Mouse (Mus musculus) megakaryocyte, embryonic 14.5 days (primary cell): ENCODE measurements at regions not wholly inside any gene's neighbourhood (a gene's known extent, or its start where the extent isn't known, plus 50 kb on each side); places are given as distances from the start of the nearest gene placed in this dataset.

Experiments used
- H3K27me3 ChIP-seq: replicated peaks from 2 replicates; pipeline ENCODE3; 2012; ENCODE audit warnings: inconsistent platforms
- H3K36me3 ChIP-seq: replicated peaks from 2 replicates; pipeline ENCODE3; 2012; ENCODE audit warnings: low read length, inconsistent platforms, mixed read lengths
- H3K4me1 ChIP-seq: 2 replicates; pipeline ENCODE4 v1.6.1; 2012; ENCODE audit warnings: inconsistent platforms
- H3K4me3 ChIP-seq: replicated peaks from 2 replicates; pipeline ENCODE3; 2012; ENCODE audit warnings: moderate library complexity, mild to moderate bottlenecking, inconsistent platforms
- H3K9me3 ChIP-seq: 2 replicates; pipeline ENCODE4 v1.6.1; 2012; ENCODE audit warnings: inconsistent platforms
- FLI1 ChIP-seq: IDR thresholded peaks from 2 replicates; pipeline ENCODE4 v1.6.1; 2012; ENCODE audit warnings: low read length, inconsistent platforms, mixed read lengths
- GATA1 ChIP-seq: IDR thresholded peaks from 3 replicates; pipeline ENCODE4 v1.6.1; 2012; ENCODE audit warnings: mixed read lengths, low read length, inconsistent platforms, borderline replicate concordance

- H3K4me3 ChIP-seq = no peak overlapping the region
- no peaks in the 10 kb centered on the region for H3K36me3 ChIP-seq
- no peaks in the 10 kb centered on the region for H3K27me3 ChIP-seq
- 0 out of 2 replicates have a peak, but pooled peaks cover 1% of the 10 kb centered on the region for H3K9me3 ChIP-seq
- H3K4me1 ChIP-seq = no peaks in the 10 kb centered on the region
- no peak for TF ChIP-seq GATA1
- no peak for TF ChIP-seq FLI1
These were observed 128.8 kb upstream of the Tfap2d start for GRCm38 (mm10) chr1:18973826-18974620.

- H3K4me3 ChIP-seq = no peak overlapping the region
- H3K9me3 ChIP-seq = no peaks in the 10 kb centered on the region
- no peaks in the 10 kb centered on the region for H3K36me3 ChIP-seq
- no peaks in the 10 kb centered on the region for H3K4me1 ChIP-seq
- no peaks in the 10 kb centered on the region for H3K27me3 ChIP-seq
- no peak for TF ChIP-seq GATA1
- TF ChIP-seq FLI1 = no peak
These were observed 127.9 kb upstream of the Tfap2d start for GRCm38 (mm10) chr1:18974860-18975439.

GRCm38 (mm10) chr1:18975500-18975899 lies 127.3 kb upstream of the Tfap2d start:
- Histone ChIP-seq H3K4me1 (no peaks in the 10 kb centered on the region), H3K27me3 (no peaks in the 10 kb centered on the region), H3K4me3 (no peak overlapping the region), H3K9me3 (no peaks in the 10 kb centered on the region), H3K36me3 (no peaks in the 10 kb centered on the region)
- TF ChIP-seq FLI1 = no peak
- TF ChIP-seq GATA1 = no peak

- no peak for TF ChIP-seq GATA1
- no peak for TF ChIP-seq FLI1
- H3K4me1 ChIP-seq = no peaks in the 10 kb centered on the region
- H3K4me3 ChIP-seq = no peak overlapping the region
- no peaks in the 10 kb centered on the region for H3K27me3 ChIP-seq
- H3K9me3 ChIP-seq = no peaks in the 10 kb centered on the region
- H3K36me3 ChIP-seq = no peaks in the 10 kb centered on the region
These were observed 126.0 kb upstream of the Tfap2d start for GRCm38 (mm10) chr1:18976705-18977309.

GRCm38 (mm10) chr1:18979141-18979540 lies 123.7 kb upstream of the Tfap2d start:
- Histone ChIP-seq H3K36me3 (no peaks in the 10 kb centered on the region), H3K9me3 (no peaks in the 10 kb centered on the region), H3K4me3 (no peak overlapping the region), H3K27me3 (no peaks in the 10 kb centered on the region), H3K4me1 (no peaks in the 10 kb centered on the region)
- TF ChIP-seq GATA1 (no peak), FLI1 (no peak)

DNA sequence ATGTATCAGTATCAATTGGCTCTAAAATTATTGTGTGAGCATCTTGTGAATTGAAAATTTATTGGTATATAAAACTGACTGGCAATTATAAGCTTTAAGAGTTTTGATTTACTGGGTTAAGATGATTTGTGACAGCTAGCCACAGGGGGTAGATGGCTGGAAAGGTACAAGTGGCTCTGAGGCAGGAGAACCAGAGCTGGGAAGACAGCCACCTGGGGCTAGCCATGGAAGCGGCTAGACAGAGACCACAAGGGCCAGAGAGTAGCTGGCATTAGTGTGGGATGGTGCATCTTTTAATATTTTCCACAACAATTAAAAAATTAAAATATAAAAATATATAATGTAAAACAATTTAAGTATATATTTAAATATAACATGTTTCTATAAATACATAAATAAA lies 86.0 kb upstream of the Tfap2d start:
- H3K4me1 ChIP-seq = no peaks in the 10 kb centered on the region
- H3K36me3 ChIP-seq = no peaks in the 10 kb centered on the region
- no peak overlapping the region for H3K4me3 ChIP-seq
- no peak for TF ChIP-seq FLI1
- no peak for TF ChIP-seq GATA1
- no peaks in the 10 kb centered on the region for H3K9me3 ChIP-seq
- no peaks in the 10 kb centered on the region for H3K27me3 ChIP-seq
